Mouse (Mus musculus) urinary bladder, adult 2 months (tissue): ENCODE results near the gene Znrf3. TPM values are rescaled to one million over a fixed set of nuclear protein-coding genes. Genes with fewer than 3 reads are reported as not detected.
"Not testable (repeated sequence)": the region's sequence is repeated elsewhere in the genome, so short reads cannot be mapped to it uniquely, and the experiment has no call there.

ENCODE experiments used
- DNase-seq: peaks from one replicate; pipeline ENCODE4 v3.0.0; 2022; ENCODE audit warnings: low spot score
- polyA plus RNA-seq: library from polyadenylated mRNA; depleted of rRNA; stranded (reverse); fragments of >200 nt; gene quantifications from 2 replicates; pipeline ENCODE4 v1.2.3, GENCODE M21; 2012; rRNA removed

The Znrf3 gene
- polyA plus RNA-seq: 5.3 and 10.1 TPM in 2 replicates

DNA sequence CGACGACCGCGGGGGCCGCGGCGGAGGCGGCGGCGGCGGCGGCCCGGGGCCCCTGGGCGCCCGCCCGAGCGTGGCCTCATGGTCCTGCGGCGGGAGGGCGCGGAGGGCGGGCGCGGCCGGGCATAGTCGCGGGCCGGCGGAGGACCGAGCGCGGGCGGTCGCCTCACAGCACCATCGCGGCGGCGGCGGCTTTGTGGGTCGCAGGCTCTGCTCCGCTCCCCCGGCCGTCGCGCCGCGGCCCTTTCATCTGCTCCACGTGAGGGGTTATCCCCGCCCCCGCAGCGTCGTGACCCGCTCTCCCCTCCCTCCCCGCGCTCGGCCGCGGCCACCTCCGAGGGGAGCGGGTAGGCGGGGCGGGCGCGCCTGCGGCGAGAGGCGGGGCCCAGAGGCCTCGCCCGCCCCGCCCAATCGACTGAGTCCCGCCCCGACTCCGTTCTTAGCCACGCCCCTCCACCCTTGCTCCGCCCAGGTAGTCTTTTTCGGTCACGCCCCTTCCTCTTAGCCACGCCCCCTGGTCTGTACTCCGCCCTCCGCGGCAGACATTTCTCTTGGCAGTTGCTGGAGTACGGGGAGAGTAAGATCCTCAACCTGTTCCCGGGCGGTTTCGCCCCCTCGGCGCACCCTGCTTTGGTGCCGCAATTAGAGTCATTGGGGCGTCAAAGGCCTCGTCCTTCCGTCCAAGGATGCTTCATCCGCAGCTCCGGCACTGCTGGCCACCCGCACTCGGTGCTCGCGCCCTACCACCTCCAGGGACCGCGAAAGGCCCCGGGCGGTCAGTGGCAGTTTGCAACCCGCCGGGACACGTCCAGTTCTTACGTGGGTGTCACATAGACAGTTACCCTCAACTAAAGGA is at the start of gene Znrf3:
Gene Znrf3 (minus strand): TSS at position 249 of the 853 bp plus-strand sequence.
- DNase-seq: peak; percentile 90

DNA sequence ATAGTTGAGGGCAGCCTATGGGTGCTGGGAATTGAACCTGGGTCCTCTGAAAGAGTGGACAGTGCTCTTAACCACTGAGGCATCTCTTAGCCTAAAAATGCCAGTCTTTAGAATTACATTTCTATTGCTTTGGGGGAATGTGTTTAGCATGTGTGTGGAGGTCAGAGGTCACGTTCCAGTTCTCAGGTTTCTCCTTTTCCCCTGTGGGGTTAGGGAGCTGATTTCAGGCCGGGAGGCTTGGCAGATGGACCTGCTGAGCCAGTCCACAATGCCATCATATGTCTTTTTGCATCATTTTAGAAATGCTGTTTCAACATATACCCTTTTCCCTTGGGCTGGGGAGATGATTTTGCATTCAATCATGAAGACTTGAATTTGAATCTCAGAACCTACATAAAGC is 49.2 kb upstream of the Znrf3 start:
- DNase-seq: no peak

- DNase-seq: no peak
Observed at GRCm38 (mm10) chr11:5491912-5492311, 47.3 kb upstream of the Znrf3 start.

- DNase-seq: no peak
Observed at GRCm38 (mm10) chr11:5490989-5491656, 46.5 kb upstream of the Znrf3 start.

DNA sequence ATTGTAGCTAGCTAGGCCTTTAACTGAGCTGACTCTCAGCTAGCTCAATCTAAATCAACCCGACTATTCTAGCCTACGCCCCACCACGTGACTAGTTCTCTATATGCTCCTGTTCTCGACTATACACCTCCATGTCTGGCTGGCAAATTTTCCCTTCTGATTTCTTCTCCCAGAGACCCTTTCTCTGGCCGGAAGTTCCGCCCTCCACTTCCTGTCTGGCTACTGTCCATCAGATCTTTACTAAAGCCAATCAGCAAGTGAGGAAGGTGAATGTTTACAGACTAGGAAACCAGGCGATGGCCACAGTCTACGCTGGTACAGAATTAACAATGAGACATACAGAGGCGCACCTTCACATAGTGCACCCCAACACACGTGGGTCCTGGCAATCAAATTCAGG is 44.8 kb upstream of the Znrf3 start:
- not testable (repeated sequence) for DNase-seq

- peak; percentile 59 for DNase-seq
Observed at GRCm38 (mm10) chr11:5485193-5486011, 40.8 kb upstream of the Znrf3 start.

DNA sequence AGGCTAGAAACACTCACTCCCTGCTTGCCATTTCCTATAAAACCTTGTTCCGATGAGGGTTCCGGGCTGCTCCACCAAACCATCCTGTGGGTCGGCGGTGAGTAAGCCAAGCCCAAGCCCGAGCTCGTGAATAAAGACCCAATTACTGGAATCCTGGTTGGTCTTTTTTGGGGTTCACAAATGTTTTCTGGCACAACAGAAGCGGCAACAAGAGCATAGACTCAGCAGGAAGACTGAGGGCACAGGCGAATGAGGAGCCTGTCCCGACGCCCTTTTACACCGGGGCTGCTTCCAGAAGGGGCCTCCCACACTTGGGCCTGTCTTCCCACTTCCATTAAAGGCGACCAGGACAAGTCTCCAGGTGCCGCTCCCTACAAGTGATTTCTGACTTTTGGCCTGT is 37.9 kb upstream of the Znrf3 start:
- DNase-seq: no peak

DNA sequence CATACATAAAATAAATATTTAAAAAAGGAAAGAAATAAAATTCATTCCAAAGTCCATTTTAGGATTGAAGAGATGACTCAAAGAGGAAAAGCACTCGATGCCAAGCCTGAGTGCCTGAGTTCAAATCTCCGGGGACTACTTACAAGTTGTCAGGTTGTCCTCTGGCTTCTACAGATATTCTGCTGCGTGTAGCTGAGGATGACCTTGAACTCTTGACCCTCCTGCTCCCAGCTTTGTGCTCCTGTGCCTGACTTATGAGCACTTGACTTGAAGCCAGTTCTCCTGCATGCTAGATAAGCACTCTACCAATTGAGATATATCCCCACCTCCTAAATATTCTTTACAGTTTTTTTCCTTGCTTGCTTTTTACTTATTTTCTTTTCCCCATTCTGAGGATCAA is 34.2 kb upstream of the Znrf3 start:
- no peak for DNase-seq

GRCm38 (mm10) chr11:5478193-5478592 is 33.5 kb upstream of the Znrf3 start:
- DNase-seq: no peak

DNA sequence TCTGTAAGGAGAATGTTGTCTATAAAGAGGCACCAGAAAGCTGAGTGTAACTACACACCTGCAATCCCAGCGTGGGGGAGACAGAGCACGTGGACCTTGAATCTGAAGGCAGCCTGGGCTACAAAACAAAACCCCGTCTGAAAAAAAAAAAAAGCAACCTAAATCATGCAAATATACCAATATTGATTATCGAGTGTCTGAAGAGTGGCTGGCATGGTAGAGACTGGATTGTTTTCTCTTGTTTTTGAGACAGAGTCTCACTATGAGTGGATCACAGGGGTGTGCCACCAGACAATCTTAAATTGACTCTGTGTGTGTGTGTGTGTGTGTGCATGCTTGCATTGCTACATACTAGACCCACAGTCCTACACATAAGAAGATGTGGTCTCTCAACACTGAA is 32.2 kb upstream of the Znrf3 start:
- no peak for DNase-seq

DNA sequence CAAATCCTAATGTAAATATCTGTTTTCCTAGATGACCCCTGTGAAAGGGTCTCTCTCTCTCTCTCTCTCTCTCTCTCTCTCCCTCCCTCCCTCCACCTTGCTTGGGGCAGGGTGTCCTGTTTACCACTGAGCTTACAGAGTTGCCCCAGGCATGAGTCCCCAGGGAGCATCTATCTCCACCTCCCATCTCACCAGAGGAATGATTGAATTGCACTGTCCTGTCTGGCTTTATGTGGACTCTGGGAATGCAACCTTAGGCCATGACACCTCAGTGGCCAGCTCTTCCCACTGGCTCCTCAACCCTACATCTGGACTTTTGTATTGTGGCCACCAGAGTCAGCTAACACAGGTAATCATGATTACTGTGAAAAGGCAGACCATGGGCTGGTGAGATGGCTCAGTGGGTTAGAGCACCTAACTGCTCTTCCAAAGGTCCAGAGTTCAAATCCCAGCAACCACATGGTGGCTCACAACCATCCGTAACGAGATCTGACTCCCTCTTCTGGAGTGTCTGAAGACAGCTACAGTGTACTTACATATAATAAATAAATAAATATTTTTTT is 31.0 kb upstream of the Znrf3 start:
- DNase-seq: not testable (repeated sequence)

DNA sequence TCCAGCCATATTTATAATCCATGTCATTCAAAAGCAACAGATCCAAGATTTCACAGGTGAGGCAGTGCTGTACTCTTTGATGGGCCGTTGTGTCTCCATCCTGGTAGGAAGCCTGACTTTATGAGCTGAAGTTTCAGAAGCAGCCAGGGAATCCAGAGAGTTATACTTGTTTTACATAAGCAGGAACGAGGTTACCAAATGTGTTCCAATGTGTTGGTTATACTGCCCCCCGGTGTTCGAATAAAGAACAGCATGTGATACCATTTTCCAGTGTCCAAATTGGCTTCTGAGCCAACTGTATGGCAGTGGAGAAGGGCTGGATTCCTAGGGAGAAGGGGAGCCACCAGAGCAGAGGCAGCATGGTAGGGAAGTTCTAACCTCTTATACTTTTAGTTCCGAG is 29.5 kb upstream of the Znrf3 start:
- DNase-seq: no peak

DNA sequence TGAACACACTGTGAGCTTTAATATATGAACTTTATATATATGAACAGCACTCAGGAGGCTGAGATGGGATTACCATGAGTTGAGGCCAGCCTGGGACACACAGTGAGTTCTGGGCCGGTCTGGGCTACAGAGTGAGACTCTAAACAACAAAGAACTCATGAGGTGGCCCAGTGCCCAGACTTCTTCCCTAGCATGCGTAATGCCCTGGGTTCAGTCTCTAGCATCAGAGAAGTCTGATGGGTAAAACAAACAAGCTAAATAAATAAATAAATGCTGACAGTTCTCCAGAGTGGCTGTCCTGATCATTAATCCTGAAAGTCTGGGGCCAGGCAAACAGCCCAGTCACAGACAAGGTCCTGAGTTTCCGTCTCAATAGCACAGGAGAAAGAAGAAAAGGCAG is 25.4 kb upstream of the Znrf3 start:
- no peak for DNase-seq

- no peak for DNase-seq
Observed at GRCm38 (mm10) chr11:5469084-5469483, 24.4 kb upstream of the Znrf3 start.

DNA sequence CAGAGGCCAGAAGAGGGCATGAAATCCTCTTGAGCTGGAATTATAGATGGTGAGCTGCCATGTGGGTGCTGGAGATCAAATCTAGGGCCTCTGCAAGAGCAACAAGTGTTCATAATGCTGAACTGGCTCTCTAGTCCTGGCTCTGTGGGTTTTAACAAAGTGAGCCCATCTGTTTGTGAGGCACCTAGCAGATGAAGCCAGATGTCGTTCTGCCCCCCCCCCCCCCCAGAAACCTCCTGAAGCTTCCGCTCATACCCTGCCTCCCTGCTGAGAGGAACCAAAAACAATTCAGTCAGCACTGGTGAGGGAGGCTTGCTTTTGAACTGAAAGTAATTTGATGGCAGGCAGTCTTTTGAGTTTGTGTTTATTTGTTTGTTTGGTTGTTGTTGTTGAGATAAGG is 23.8 kb upstream of the Znrf3 start:
- DNase-seq: no peak

GRCm38 (mm10) chr11:5451923-5452322 is 7.3 kb upstream of the Znrf3 start:
- no peak for DNase-seq

- no peak for DNase-seq
Observed at GRCm38 (mm10) chr11:5451341-5451740, 6.7 kb upstream of the Znrf3 start.

DNA sequence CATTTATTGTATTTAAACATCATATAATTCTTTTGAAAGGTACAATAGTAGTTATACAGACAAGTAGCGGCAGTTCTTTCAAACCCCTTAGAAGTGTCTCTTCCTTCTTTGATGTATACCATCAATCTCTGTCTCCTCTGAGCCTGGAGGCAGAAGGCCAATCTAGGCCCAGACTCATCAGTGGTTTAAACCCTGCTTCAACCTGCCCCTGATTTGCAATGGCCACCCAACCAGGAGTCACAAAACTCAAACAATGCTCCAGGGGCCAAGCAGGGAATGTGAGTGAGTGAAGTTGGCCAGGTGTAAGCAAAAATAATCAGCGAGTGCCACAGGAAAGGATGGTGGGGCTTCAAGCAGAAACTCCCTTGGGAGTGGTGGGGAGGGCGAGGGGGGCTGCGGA is 6.1 kb upstream of the Znrf3 start:
- DNase-seq: no peak

DNA sequence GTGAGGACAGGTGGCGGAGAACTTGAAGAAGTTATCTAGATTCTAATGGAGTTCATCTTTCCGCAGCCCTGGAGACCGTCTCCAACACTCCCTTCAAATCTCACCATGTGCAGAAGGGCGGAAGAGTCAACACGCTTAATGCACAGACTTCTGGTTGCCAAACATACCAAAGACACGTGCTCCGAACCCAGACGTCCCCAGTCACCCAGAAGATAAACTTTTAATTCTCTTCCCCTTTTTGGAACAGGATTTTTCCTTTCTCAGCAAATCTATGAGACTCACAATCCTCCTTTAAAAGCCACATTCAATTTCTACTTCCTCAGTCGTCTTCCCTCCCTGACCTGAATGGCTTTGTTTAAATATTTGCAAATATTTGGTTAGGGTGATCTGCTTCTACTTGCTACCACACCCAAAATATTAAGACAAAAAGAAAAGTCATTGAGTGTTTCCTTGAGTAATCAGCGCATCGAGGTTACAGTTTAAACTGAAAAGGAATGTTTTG is 856 bp upstream of the Znrf3 start:
- DNase-seq: no peak

DNA sequence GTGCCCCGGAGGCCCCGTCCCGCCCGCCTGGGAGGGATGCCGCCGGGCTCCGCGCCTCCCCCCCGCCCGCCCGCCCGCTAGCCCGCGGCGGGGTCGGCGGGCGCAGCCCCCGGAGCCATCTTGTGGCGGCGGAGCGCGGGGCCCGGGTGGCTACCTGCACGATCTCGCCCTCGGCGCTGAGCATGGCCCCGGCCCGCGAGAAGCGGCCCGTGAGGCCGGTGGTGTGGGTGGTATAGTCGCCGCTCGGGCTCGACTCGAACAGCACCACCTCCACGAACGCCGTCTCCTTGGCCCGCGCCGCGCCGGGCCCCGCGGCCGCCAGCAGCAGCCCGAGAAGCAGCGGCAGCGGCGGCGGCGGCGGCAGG is 431 bp downstream of the Znrf3 start:
- DNase-seq: peak; percentile 52

DNA sequence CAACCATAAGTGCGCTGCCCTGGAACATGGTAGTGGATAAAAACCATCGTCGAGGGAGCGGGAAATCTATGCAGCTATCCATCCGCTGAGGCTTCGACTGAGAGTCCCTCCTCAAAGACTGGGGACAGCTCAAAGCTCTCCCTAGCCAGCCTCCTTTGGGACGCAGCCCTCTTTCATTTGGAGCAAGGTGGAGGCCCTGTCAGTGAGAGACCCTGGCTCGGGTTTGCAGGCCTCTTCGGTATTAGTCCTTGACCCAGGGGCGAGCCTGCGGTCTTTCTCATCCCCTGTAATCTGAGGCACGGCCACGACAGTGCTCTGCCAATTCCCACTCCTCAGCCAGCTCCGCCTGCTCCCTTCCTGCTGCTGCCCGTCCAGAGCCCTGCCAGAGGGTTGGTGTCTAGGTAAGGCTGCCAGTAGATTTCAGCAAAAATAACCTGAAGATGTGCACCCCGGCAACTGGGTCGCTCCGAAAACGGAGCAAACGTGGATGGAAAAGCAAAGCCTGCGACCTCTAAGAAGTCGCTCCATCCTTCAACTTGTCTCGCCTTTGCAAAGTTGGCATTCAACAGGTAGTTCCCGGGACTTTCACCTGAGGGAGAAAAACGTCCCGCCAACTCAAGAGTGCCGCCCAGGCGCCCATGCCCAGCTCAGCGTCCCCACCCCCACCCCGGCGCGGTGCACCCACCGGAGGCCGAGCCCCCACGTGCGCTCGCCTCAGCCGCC is 975 bp downstream of the Znrf3 start:
- peak; percentile 33 for DNase-seq
